Mouse (Mus musculus) hindbrain, embryonic 11.5 days (tissue): ENCODE results near the gene Ccdc162. TPM values are rescaled to one million over a fixed set of nuclear protein-coding genes. Genes with fewer than 3 reads are reported as not detected.

Experiments used
- ATAC-seq: fragments of 200-750 bp; cut with Nextera tagmentation; 2 replicates; pipeline ENCODE4 v1.8.0; 2017; ENCODE audit warnings: mild to moderate bottlenecking, moderate TSS enrichment, moderate library complexity; ENCODE audit not compliant: low FRiP score
- DNase-seq: peaks from one replicate; pipeline ENCODE4 v3.0.0-alpha.2; 2015; ENCODE audit warnings: low spot score
- H3K27ac ChIP-seq: fragments of 300-500 bp; sonication (generic); 2 replicates; pipeline ENCODE4 v1.5.1; 2014; ENCODE audit warnings: mild to moderate bottlenecking, low read depth, low read length
- H3K27me3 ChIP-seq: fragments of 300-500 bp; sonication (generic); 2 replicates; pipeline ENCODE4 v1.6.1; 2014; ENCODE audit warnings: mild to moderate bottlenecking, low read length, moderate library complexity, mixed read lengths; ENCODE audit not compliant: control insufficient read depth, insufficient read depth
- H3K36me3 ChIP-seq: fragments of 300-500 bp; sonication (generic); 2 replicates; pipeline ENCODE4 v1.6.1; 2014; ENCODE audit warnings: mild to moderate bottlenecking, low read length, moderate library complexity, mixed read lengths; ENCODE audit not compliant: control insufficient read depth, insufficient read depth
- H3K4me1 ChIP-seq: fragments of 300-500 bp; sonication (generic); replicated peaks from 2 replicates; pipeline ENCODE4 v1.6.1; 2014; ENCODE audit warnings: low read length, mixed read lengths; ENCODE audit not compliant: control insufficient read depth, insufficient read depth
- H3K4me2 ChIP-seq: fragments of 300-500 bp; sonication (generic); replicated peaks from 2 replicates; pipeline ENCODE4 v1.6.1; 2014; ENCODE audit warnings: mild to moderate bottlenecking, low read depth, low read length
- H3K4me3 ChIP-seq: fragments of 300-500 bp; sonication (generic); 2 replicates; pipeline ENCODE4 v1.5.1; 2014; ENCODE audit warnings: low read depth, low read length
- H3K9ac ChIP-seq: fragments of 300-500 bp; sonication (generic); 2 replicates; pipeline ENCODE4 v1.6.1; 2014; ENCODE audit warnings: low read depth, low read length
- H3K9me3 ChIP-seq: fragments of 300-500 bp; sonication (generic); 2 replicates; pipeline ENCODE4 v1.6.1; 2016; ENCODE audit warnings: low read length; ENCODE audit not compliant: control insufficient read depth
- WGBS: fragments of 180-500 bp; shearing (Covaris S2); extraction: QIAGEN DNeasy Blood & Tissue Kit; methylation state at CpG from one replicate; pipeline ENCODE4 v1.1.7; 2014; 5-methylcytosine and 5-hydroxymethylcytosine counted together
- polyA plus RNA-seq: library from polyadenylated mRNA; unstranded; fragments of >200 nt; fragmentation: Nextera tagmentation; extraction: Ambion mirVana; gene quantifications from 2 replicates; pipeline ENCODE4 v1.2.1, GENCODE M21; 2014

Ccdc162 gene
- polyA plus RNA-seq, 1 experiment from 2014 or later: 0.74 TPM

GRCm38 (mm10) chr10:41684548-41684996 is 31.9 kb downstream of the Ccdc162 start:
- DNase-seq (peak; percentile 24), ATAC-seq (no peak)
- no peaks in the 10 kb centered on the region for H3K36me3 ChIP-seq
- H3K9me3 ChIP-seq: no peaks in the 10 kb centered on the region
- no peak overlapping the region for H3K4me3 ChIP-seq
- WGBS: 5% methylated on average over 21 of the region's 21 CpGs
- H3K4me2 ChIP-seq: peak overlapping the region; percentile 2
- H3K27ac ChIP-seq: no peak overlapping the region
- H3K4me1 ChIP-seq: no peaks in the 10 kb centered on the region
- no peaks in the 10 kb centered on the region for H3K27me3 ChIP-seq
- no peak overlapping the region for H3K9ac ChIP-seq

GRCm38 (mm10) chr10:41682546-41683393 is 33.7 kb downstream of the Ccdc162 start:
- Histone ChIP-seq H3K27ac (no peak overlapping the region), H3K27me3 (no peaks in the 10 kb centered on the region), H3K36me3 (no peaks in the 10 kb centered on the region), H3K4me2 (no peak overlapping the region), H3K9me3 (no peaks in the 10 kb centered on the region), H3K4me1 (no peaks in the 10 kb centered on the region), H3K4me3 (no peak overlapping the region), H3K9ac (no peak overlapping the region)
- DNase-seq (peak; percentile 87), ATAC-seq (peak; percentile 53; the same call in 1 of the 2 replicates)
- 44% methylated on average over 16 of the region's 16 CpGs for WGBS

GRCm38 (mm10) chr10:41678746-41679360 is 37.6 kb downstream of the Ccdc162 start:
- Histone ChIP-seq H3K4me2 (no peak overlapping the region), H3K9me3 (no peaks in the 10 kb centered on the region), H3K27me3 (no peaks in the 10 kb centered on the region), H3K9ac (no peak overlapping the region), H3K4me3 (no peak overlapping the region), H3K27ac (no peak overlapping the region), H3K36me3 (no peaks in the 10 kb centered on the region), H3K4me1 (no peaks in the 10 kb centered on the region)
- DNase-seq (peak; percentile 79), ATAC-seq (peak; percentile 60; the same call in 1 of the 2 replicates)
- 29% methylated on average over 18 of the region's 18 CpGs for WGBS

- DNase-seq (no peak), ATAC-seq (no peak)
- Histone ChIP-seq H3K4me3 (no peak overlapping the region), H3K27me3 (no peaks in the 10 kb centered on the region), H3K4me2 (no peak overlapping the region), H3K36me3 (no peaks in the 10 kb centered on the region), H3K4me1 (no peaks in the 10 kb centered on the region), H3K9ac (no peak overlapping the region), H3K9me3 (no peaks in the 10 kb centered on the region), H3K27ac (no peak overlapping the region)
- 72% methylated on average over 8 of the region's 8 CpGs for WGBS
Observed at GRCm38 (mm10) chr10:41677396-41677795, 39.0 kb downstream of the Ccdc162 start.

DNA sequence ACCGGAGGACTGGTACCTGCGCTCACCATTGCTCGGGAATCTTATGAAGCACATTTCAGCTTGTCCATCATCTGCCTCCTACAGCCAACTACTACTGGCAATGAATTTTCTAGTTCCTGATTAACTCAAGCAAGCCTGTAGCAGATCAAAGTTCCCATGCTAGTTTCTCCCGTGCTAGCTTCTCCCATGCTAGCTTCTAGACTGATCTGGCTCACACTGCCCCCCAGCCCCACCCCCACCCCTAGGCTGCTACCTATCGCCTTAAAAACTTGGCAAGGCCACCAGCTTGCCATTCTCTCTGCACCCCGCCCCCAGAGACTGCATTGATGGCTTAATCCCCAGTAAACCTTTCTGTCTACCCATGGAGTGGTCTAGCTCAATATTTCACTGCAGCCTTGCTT is 39.8 kb downstream of the Ccdc162 start:
- no peak overlapping the region for H3K4me3 ChIP-seq
- no peaks in the 10 kb centered on the region for H3K36me3 ChIP-seq
- no peaks in the 10 kb centered on the region for H3K9me3 ChIP-seq
- 85% methylated on average over 6 of the region's 6 CpGs for WGBS
- H3K4me2 ChIP-seq: no peak overlapping the region
- H3K27me3 ChIP-seq: no peaks in the 10 kb centered on the region
- no peak for ATAC-seq
- no peak overlapping the region for H3K9ac ChIP-seq
- DNase-seq: no peak
- no peaks in the 10 kb centered on the region for H3K4me1 ChIP-seq
- no peak overlapping the region for H3K27ac ChIP-seq

GRCm38 (mm10) chr10:41675842-41676571 is 40.4 kb downstream of the Ccdc162 start:
- no peaks in the 10 kb centered on the region for H3K36me3 ChIP-seq
- no peaks in the 10 kb centered on the region for H3K4me1 ChIP-seq
- no peaks in the 10 kb centered on the region for H3K27me3 ChIP-seq
- no peak for DNase-seq
- no peaks in the 10 kb centered on the region for H3K9me3 ChIP-seq
- ATAC-seq: no peak
- 91% methylated on average over 6 of the region's 6 CpGs for WGBS
- no peak overlapping the region for H3K4me2 ChIP-seq
- no peak overlapping the region for H3K4me3 ChIP-seq
- no peak overlapping the region for H3K27ac ChIP-seq
- H3K9ac ChIP-seq: no peak overlapping the region

- Histone ChIP-seq H3K36me3 (no peaks in the 10 kb centered on the region), H3K27ac (no peak overlapping the region), H3K9ac (no peak overlapping the region), H3K4me1 (no peaks in the 10 kb centered on the region), H3K9me3 (no peaks in the 10 kb centered on the region), H3K4me3 (no peak overlapping the region), H3K4me2 (no peak overlapping the region), H3K27me3 (no peaks in the 10 kb centered on the region)
- DNase-seq (no peak), ATAC-seq (no peak)
- WGBS: 84% methylated on average over 6 of the region's 6 CpGs
Observed at GRCm38 (mm10) chr10:41675243-41675642, 41.2 kb downstream of the Ccdc162 start.

DNA sequence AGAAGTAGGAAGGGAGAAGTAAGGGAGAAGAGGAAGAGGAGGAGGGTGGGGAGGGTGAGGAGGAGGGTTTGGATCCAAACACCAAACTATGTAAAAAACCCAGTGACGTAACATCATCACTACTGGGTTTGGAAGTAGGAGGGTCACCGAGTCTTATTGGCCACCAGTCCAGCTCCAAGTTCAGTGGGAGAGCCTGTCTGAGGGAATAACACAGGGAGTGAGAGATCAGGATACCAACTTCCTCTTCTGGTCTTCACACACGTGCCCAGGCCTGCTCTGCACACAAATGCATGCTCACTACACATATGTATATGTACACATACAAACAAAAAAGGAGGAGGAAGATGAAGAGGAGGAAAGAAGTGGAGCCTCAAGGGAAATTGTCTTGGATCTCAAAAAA is 42.1 kb downstream of the Ccdc162 start:
- H3K9ac ChIP-seq: no peak overlapping the region
- no peak overlapping the region for H3K27ac ChIP-seq
- no peaks in the 10 kb centered on the region for H3K9me3 ChIP-seq
- H3K4me1 ChIP-seq: no peaks in the 10 kb centered on the region
- H3K4me3 ChIP-seq: no peak overlapping the region
- ATAC-seq (no peak), DNase-seq (no peak)
- H3K27me3 ChIP-seq: no peaks in the 10 kb centered on the region
- H3K36me3 ChIP-seq: no peaks in the 10 kb centered on the region
- 78% methylated on average over 3 of the region's 3 CpGs for WGBS
- no peak overlapping the region for H3K4me2 ChIP-seq
